Mouse (Mus musculus) neural tube, embryonic 12.5 days (tissue): Measurements from ENCODE around the gene Pakap. TPM values are rescaled to one million over a fixed set of nuclear protein-coding genes. Genes with fewer than 3 reads are reported as not detected.
A peak's percentile ranks its signal among the peaks of the same experiment; 100 is the strongest.

Source experiments
- ATAC-seq: fragments of 200-750 bp; cut with Nextera tagmentation; 2 replicates; pipeline ENCODE4 v1.8.0; 2017; ENCODE audit warnings: low read depth, mild to moderate bottlenecking, moderate TSS enrichment, moderate library complexity; ENCODE audit not compliant: low FRiP score
- H3K27ac ChIP-seq: fragments of 300-500 bp; sonication (generic); 2 replicates; pipeline ENCODE4 v1.5.1; 2016
- H3K27me3 ChIP-seq: fragments of 300-500 bp; sonication (generic); replicated peaks from 2 replicates; pipeline ENCODE4 v1.6.1; 2016; ENCODE audit warnings: mild to moderate bottlenecking
- H3K36me3 ChIP-seq: fragments of 300-500 bp; sonication (generic); 2 replicates; pipeline ENCODE4 v1.6.1; 2016; ENCODE audit warnings: mild to moderate bottlenecking
- H3K4me1 ChIP-seq: fragments of 300-500 bp; sonication (generic); 2 replicates; pipeline ENCODE4 v1.6.1; 2016
- H3K4me2 ChIP-seq: fragments of 300-500 bp; sonication (generic); replicated peaks from 2 replicates; pipeline ENCODE4 v1.6.1; 2016; ENCODE audit warnings: mild to moderate bottlenecking
- H3K4me3 ChIP-seq: fragments of 300-500 bp; sonication (generic); 2 replicates; pipeline ENCODE4 v1.5.1; 2016
- H3K9ac ChIP-seq: fragments of 300-500 bp; sonication (generic); 2 replicates; pipeline ENCODE4 v1.6.1; 2016; ENCODE audit warnings: mild to moderate bottlenecking
- H3K9me3 ChIP-seq: fragments of 300-500 bp; sonication (generic); 2 replicates; pipeline ENCODE4 v1.6.1; 2016; ENCODE audit warnings: mild to moderate bottlenecking
- WGBS: fragments of 180-500 bp; shearing (Covaris S2); methylation state at CpG from one replicate; pipeline ENCODE4 v1.1.7; 2016; 5-methylcytosine and 5-hydroxymethylcytosine counted together
- polyA plus RNA-seq: library from polyadenylated mRNA; unstranded; fragments of >200 nt; fragmentation: Nextera tagmentation; extraction: Ambion mirVana; gene quantifications from 2 replicates; pipeline ENCODE4 v1.2.1, GENCODE M21; 2016

Pakap gene
- polyA plus RNA-seq, 1 experiment from 2014 or later = 16.7 TPM

DNA sequence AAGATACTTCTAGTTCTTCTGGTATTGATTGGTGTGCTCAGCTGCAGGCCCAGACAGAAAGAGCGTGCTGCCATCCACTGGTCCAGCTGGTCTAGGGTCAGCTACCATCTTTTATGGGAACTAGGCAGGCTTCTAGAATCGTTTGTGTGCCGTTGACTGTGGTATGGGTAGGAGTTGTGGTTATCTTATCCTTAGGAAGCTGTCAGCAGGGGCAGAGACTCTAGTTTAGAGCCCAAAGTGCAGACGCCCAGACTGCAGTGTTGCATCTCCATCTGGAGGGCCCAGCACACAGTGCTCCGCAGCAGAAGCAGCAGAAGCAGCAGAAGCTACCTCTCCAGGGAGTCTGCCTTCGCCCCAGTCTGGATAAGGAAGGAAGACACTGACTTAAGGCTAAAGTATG, 281.5 kb downstream of the Pakap start:
- no peak overlapping the region for H3K4me3 ChIP-seq
- H3K36me3 ChIP-seq = peaks cover 12% of the 10 kb centered on the region
- H3K9ac ChIP-seq = no peak overlapping the region
- no peak overlapping the region for H3K4me2 ChIP-seq
- no peaks in the 10 kb centered on the region for H3K27me3 ChIP-seq
- H3K9me3 ChIP-seq = no peaks in the 10 kb centered on the region
- H3K4me1 ChIP-seq = peaks cover 39% of the 10 kb centered on the region
- no peak overlapping the region for H3K27ac ChIP-seq
- no peak for ATAC-seq
- 83% methylated on average over 6 of the region's 6 CpGs for WGBS

DNA sequence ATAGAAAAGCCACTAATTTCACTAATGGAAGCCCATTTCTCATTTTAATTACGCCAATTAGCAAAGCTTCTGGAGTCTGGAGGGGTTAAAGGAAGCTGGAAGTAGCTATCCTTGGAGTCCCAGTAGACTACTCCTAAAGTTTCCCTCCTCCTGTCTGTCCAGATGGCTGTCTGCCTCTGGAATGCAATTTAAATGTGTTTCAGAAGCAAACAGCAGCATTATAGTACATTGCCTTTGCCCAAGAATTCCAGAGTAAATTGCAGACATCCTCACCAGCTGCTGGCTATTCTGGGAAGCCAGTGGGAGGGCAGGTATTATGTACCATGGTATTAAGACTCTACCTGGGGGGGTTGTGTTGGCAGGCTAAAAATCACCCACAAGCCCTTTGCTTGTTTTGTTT, 283.8 kb downstream of the Pakap start:
- WGBS = 83% methylated on average over 1 of the region's 1 CpGs

GRCm38 (mm10) chr4:57852461-57853040, 284.6 kb downstream of the Pakap start:
- Histone ChIP-seq H3K4me3 (no peak overlapping the region), H3K4me2 (no peak overlapping the region), H3K9me3 (no peaks in the 10 kb centered on the region), H3K4me1 (peaks cover 9% of the 10 kb centered on the region), H3K36me3 (peaks cover 43% of the 10 kb centered on the region), H3K27ac (no peak overlapping the region), H3K9ac (no peak overlapping the region), H3K27me3 (no peaks in the 10 kb centered on the region)
- WGBS = 43% methylated on average over 9 of the region's 9 CpGs
- ATAC-seq = no peak

More for the DNA sequence above, 283.8 kb downstream of the Pakap start:
- no peak overlapping the region for H3K27ac ChIP-seq
- H3K4me3 ChIP-seq = no peak overlapping the region
- H3K9me3 ChIP-seq = no peaks in the 10 kb centered on the region
- H3K4me2 ChIP-seq = no peak overlapping the region
- no peak for ATAC-seq
- peaks cover 35% of the 10 kb centered on the region for H3K36me3 ChIP-seq
- H3K9ac ChIP-seq = no peak overlapping the region
- H3K27me3 ChIP-seq = no peaks in the 10 kb centered on the region
- peaks cover 17% of the 10 kb centered on the region for H3K4me1 ChIP-seq

DNA sequence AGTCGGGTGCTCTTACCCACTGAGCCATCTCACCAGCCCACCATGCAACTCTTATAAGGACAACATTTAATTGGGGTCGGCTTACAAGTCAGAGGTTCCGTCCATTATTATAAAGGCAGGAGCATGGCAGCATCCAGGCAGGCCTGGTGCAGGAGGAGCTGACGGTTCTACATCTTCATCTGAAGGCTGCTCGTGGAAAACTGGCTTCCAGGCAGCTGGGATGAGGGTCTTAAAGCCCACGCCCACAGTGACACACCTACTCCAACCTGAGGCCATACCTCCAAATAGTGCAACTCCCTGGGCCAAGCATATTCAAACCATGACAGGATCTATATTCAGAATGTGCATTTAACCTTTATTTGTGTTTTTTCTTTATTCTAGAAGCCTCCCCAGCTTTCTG, 286.2 kb downstream of the Pakap start:
- H3K4me2 ChIP-seq = no peak overlapping the region
- no peak overlapping the region for H3K4me3 ChIP-seq
- peaks cover 6% of the 10 kb centered on the region; the same call in 1 of the 2 replicates for H3K4me1 ChIP-seq
- H3K27ac ChIP-seq = no peak overlapping the region
- no peak for ATAC-seq
- no peaks in the 10 kb centered on the region for H3K27me3 ChIP-seq
- H3K36me3 ChIP-seq = peaks cover 51% of the 10 kb centered on the region
- no peaks in the 10 kb centered on the region for H3K9me3 ChIP-seq
- WGBS = 92% methylated on average over 6 of the region's 6 CpGs
- H3K9ac ChIP-seq = no peak overlapping the region

DNA sequence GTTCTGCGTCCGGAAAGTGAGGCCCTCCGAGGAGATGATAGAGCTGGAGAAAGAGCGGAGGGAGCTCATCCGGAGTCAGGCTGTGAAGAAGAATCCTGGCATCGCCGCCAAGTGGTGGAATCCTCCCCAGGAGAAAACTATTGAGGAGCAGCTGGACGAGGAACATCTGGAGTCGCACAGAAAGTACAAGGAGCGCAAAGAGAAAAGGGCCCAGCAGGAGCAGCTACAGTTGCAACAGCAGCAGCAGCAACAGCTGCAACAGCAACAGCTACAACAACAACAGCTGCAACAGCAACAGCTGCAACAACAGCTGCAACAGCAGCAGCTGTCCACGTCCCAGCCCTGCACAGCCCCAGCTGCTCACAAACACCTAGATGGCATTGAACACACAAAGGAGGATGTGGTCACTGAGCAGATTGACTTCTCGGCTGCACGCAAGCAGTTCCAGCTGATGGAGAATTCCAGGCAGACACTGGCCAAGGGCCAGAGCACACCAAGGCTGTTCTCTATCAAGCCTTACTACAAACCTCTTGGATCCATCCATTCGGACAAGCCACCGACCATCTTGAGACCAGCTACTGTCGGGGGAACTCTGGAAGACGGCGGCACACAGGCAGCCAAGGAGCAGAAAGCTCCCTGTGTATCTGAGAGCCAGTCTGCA, 287.4 kb downstream of the Pakap start:
- H3K4me3 ChIP-seq = no peak overlapping the region
- ATAC-seq = no peak
- peaks cover 47% of the 10 kb centered on the region for H3K36me3 ChIP-seq
- H3K9ac ChIP-seq = no peak overlapping the region
- H3K4me1 ChIP-seq = peaks cover 6% of the 10 kb centered on the region; the same call in 1 of the 2 replicates
- WGBS = 91% methylated on average over 18 of the region's 18 CpGs
- no peaks in the 10 kb centered on the region for H3K27me3 ChIP-seq
- no peak overlapping the region for H3K27ac ChIP-seq
- no peaks in the 10 kb centered on the region for H3K9me3 ChIP-seq
- no peak overlapping the region for H3K4me2 ChIP-seq

GRCm38 (mm10) chr4:57856673-57857072, 288.7 kb downstream of the Pakap start:
- H3K36me3 ChIP-seq = peaks cover 42% of the 10 kb centered on the region
- no peak for ATAC-seq
- no peak overlapping the region for H3K9ac ChIP-seq
- no peak overlapping the region for H3K4me2 ChIP-seq
- peaks cover 2% of the 10 kb centered on the region; the same call in 1 of the 2 replicates for H3K4me1 ChIP-seq
- H3K27ac ChIP-seq = no peak overlapping the region
- no peaks in the 10 kb centered on the region for H3K9me3 ChIP-seq
- H3K27me3 ChIP-seq = no peaks in the 10 kb centered on the region
- WGBS = over 99% methylated on average over 10 of the region's 10 CpGs
- H3K4me3 ChIP-seq = no peak overlapping the region

DNA sequence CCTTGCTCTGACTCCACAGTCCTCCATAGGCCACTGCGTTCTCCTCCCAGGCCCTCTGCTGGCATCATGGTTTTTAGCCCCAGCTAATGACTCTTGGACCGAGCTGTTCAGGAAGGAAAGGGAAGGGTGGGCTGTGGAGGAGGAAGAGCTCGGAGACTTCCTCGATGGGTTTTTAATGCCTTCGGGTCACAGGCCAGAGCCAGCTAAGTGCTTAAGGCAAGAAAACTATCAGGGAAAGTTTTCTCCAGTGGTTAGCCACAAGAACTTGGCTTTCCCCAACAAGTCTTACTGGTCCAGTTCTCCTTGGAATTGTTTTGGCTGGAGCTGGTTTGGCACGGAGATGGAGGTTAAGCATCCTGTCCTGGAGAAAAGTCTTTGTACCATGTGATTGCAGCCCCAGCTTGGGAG, 292.2 kb downstream of the Pakap start:
- H3K36me3 ChIP-seq = peaks cover 31% of the 10 kb centered on the region
- no peak overlapping the region for H3K27ac ChIP-seq
- 89% methylated on average over 6 of the region's 6 CpGs for WGBS
- H3K27me3 ChIP-seq = no peaks in the 10 kb centered on the region
- no peak overlapping the region for H3K4me3 ChIP-seq
- no peak overlapping the region for H3K9ac ChIP-seq
- H3K4me1 ChIP-seq = no peaks in the 10 kb centered on the region
- H3K4me2 ChIP-seq = no peak overlapping the region
- H3K9me3 ChIP-seq = no peaks in the 10 kb centered on the region
- ATAC-seq = no peak

- H3K27me3 ChIP-seq = no peaks in the 10 kb centered on the region
- H3K9me3 ChIP-seq = no peaks in the 10 kb centered on the region
- WGBS = 82% methylated on average over 6 of the region's 6 CpGs
Measured at GRCm38 (mm10) chr4:57861166-57861565, 293.2 kb downstream of the Pakap start.

DNA sequence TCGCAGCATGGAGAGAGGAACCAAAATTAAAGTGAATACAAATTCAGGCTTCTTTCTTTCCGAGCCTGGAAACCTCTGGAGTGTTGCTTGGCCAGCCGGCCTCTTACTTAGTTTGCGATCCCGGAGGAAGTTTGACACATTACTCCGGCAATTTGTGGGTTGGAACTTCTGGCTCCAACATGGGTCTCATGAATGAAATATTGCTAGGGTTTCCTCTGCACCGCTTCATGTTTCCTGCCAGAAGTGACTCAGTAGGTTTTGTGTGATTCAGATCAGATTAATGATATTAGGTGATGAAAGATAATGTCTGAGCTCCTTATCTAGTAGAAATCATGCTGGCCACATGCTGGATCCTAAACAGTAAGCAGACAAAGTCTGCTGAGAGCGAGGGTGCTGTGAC, 293.9 kb downstream of the Pakap start:
- peaks cover 15% of the 10 kb centered on the region for H3K36me3 ChIP-seq
- H3K4me3 ChIP-seq = no peak overlapping the region
- WGBS = 82% methylated on average over 8 of the region's 8 CpGs
- H3K27ac ChIP-seq = no peak overlapping the region
- no peak for ATAC-seq
- H3K9ac ChIP-seq = no peak overlapping the region
- peaks cover 2% of the 10 kb centered on the region; the same call in 1 of the 2 replicates for H3K4me1 ChIP-seq
- no peaks in the 10 kb centered on the region for H3K27me3 ChIP-seq
- H3K4me2 ChIP-seq = no peak overlapping the region
- H3K9me3 ChIP-seq = no peaks in the 10 kb centered on the region

More at GRCm38 (mm10) chr4:57861166-57861565, 293.2 kb downstream of the Pakap start:
- H3K9ac ChIP-seq = no peak overlapping the region
- no peak for ATAC-seq
- no peak overlapping the region for H3K4me2 ChIP-seq
- no peak overlapping the region for H3K4me3 ChIP-seq
- no peaks in the 10 kb centered on the region for H3K4me1 ChIP-seq
- no peak overlapping the region for H3K27ac ChIP-seq
- peaks cover 22% of the 10 kb centered on the region for H3K36me3 ChIP-seq

GRCm38 (mm10) chr4:57862269-57862986, 294.4 kb downstream of the Pakap start:
- peaks cover 9% of the 10 kb centered on the region for H3K36me3 ChIP-seq
- no peak overlapping the region for H3K4me3 ChIP-seq
- peaks cover 6% of the 10 kb centered on the region for H3K4me1 ChIP-seq
- H3K27me3 ChIP-seq = no peaks in the 10 kb centered on the region
- WGBS = 63% methylated on average over 9 of the region's 9 CpGs
- H3K27ac ChIP-seq = no peak overlapping the region
- H3K9ac ChIP-seq = no peak overlapping the region
- no peak overlapping the region for H3K4me2 ChIP-seq
- no peaks in the 10 kb centered on the region for H3K9me3 ChIP-seq
- ATAC-seq = no peak

DNA sequence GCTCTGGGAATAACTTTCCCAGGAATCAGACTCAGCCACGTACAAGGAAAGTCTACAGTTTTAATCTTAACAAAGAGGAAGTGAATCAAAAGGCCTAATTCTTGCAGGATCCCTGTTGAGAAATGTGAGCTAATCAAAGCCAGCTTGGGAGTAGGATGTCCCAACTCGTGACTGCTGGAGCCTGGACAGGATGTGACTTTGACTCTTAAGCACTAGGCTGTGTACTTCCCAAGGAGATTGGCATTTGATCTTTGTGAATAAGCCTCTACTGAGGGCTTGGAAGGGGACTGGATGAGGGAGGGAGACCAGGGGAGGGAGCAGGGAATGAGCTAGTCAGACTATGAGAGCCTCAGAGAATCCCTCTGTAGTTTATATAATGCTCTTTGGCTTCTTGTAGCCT, 298.1 kb downstream of the Pakap start:
- no peak overlapping the region for H3K4me2 ChIP-seq
- WGBS = 38% methylated on average over 2 of the region's 2 CpGs
- no peak overlapping the region for H3K9ac ChIP-seq

GRCm38 (mm10) chr4:57866990-57867389, 299.0 kb downstream of the Pakap start:
- Histone ChIP-seq H3K4me3 (no peak overlapping the region), H3K36me3 (no peaks in the 10 kb centered on the region), H3K9me3 (no peaks in the 10 kb centered on the region), H3K27me3 (no peaks in the 10 kb centered on the region), H3K27ac (no peak overlapping the region), H3K9ac (no peak overlapping the region), H3K4me2 (0 out of 2 replicates have a peak overlapping the region, but pooled peaks have one; percentile 2), H3K4me1 (peaks cover 9% of the 10 kb centered on the region)
- no peak for ATAC-seq
- WGBS = 65% methylated on average over 9 of the region's 9 CpGs

More for the DNA sequence above, 298.1 kb downstream of the Pakap start:
- Histone ChIP-seq H3K9me3 (no peaks in the 10 kb centered on the region), H3K36me3 (no peaks in the 10 kb centered on the region), H3K4me1 (peaks cover 9% of the 10 kb centered on the region), H3K27me3 (no peaks in the 10 kb centered on the region), H3K27ac (no peak overlapping the region), H3K4me3 (no peak overlapping the region)
- ATAC-seq = no peak
